Mouse (Mus musculus) embryonic fibroblast, embryonic 13.5 days (primary cell): Measurements from ENCODE around the gene Mb.

Experiments used
- CTCF ChIP-seq: IDR thresholded peaks from 2 replicates; pipeline ENCODE4 v1.5.1; 2011; ENCODE audit warnings: mild to moderate bottlenecking, control low read depth, low read length, moderate library complexity, borderline replicate concordance; ENCODE audit not compliant: insufficient read depth
- POLR2A ChIP-seq: IDR thresholded peaks from 2 replicates; pipeline ENCODE4 v1.6.1; 2011; ENCODE audit warnings: low read depth, mild to moderate bottlenecking, control low read depth, low read length, moderate library complexity

- TF ChIP-seq CTCF, result no peak
- no peak for TF ChIP-seq POLR2A
Measured at GRCm38 (mm10) chr15:77058566-77058965, 8.1 kb upstream of the Mb start.
